ENCODE assay signal across 8 mouse cellular contexts in the genomic region with DNA sequence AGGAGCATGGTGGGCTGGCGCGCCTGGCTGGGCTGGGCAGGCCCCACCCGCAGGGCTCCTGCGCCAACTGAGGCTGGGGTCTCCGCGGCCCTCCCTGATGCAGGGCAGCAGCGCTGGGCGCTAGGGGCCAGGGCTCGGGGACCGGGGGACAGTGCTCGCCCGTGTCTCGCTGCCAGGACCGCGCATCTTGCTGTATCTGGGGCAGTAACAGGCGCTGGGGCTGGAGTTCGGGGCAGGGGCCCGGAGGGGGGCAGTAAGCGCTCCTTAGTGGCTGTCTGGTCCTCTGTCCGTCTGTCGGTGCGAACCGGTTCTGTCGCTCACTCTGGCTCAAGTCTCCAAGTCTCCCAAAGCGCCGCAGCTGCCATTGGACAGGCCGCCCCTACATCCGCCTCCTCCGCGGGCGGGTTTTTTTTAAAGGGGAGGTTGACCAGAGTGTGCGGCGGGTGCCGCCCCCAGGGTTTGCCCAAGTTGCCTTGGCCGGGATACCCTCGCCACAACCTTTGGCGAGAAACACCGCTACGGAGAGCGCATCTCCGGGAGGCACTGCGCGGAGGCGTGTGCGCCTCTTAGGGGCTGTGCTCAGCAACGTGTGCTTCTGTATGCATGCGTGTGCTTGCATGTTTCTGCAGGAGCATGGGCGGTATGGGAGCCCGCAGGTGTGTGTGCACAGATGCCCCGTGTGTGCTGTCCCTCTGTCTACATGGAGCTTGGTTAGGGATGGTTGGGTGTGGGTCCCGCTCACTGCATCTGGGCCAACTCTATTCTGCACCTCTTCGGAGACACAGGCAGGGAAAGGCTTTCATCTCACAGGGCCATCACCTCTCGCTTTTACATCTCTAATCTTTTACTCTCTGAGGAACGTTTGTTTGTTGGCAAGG. TPM values are rescaled to one million over a fixed set of nuclear protein-coding genes. Genes with fewer than 3 reads are reported as not detected.
A peak's percentile ranks its signal among the peaks of the same experiment; 100 is the strongest.
DNase-seq lines count a peak whose midpoint lies in the region; ATAC-seq and TF ChIP-seq lines count a peak whose summit lies in the region.

No protein-coding gene starts in this region.

- H3K27ac ChIP-seq in lung, embryonic 15.5 days = no peak overlapping the region
- 0 out of 2 replicates have a peak overlapping the region, but pooled peaks have one; percentile 14 for H3K27ac ChIP-seq in embryonic facial prominence, embryonic 12.5 days
- H3K27ac ChIP-seq in hindbrain, postnatal 0 days = peak overlapping the region; percentile 85
- H3K27ac ChIP-seq in olfactory bulb, adult 2 months (ENCODE audit: insufficient read depth, low read depth, low read length) = no peak overlapping the region

- H3K27me3 ChIP-seq in lung, embryonic 15.5 days = peaks cover 84% of the 10 kb centered on the region
- peaks cover 99% of the 10 kb centered on the region for H3K27me3 ChIP-seq in embryonic facial prominence, embryonic 12.5 days
- H3K27me3 ChIP-seq in hindbrain, postnatal 0 days (ENCODE audit: insufficient read depth, low read length) = peaks cover 58% of the 10 kb centered on the region

- H3K36me3 ChIP-seq in lung, embryonic 15.5 days = no peaks in the 10 kb centered on the region
- H3K36me3 ChIP-seq in embryonic facial prominence, embryonic 12.5 days = no peaks in the 10 kb centered on the region
- no peaks in the 10 kb centered on the region for H3K36me3 ChIP-seq in hindbrain, postnatal 0 days (ENCODE audit: insufficient read depth, low read length)

- no peaks in the 10 kb centered on the region for H3K9me3 ChIP-seq in lung, embryonic 15.5 days
- no peaks in the 10 kb centered on the region for H3K9me3 ChIP-seq in embryonic facial prominence, embryonic 12.5 days
- H3K9me3 ChIP-seq in hindbrain, postnatal 0 days (ENCODE audit: low read length) = no peaks in the 10 kb centered on the region

- no peak for ATAC-seq in lung, embryonic 15.5 days (ENCODE audit: borderline replicate concordance, extremely low read depth, low FRiP score, low TSS enrichment)
- ATAC-seq in embryonic facial prominence, embryonic 12.5 days (ENCODE audit: insufficient number of reproducible peaks, insufficient read depth, low FRiP score, low TSS enrichment) = no peak
- ATAC-seq in hindbrain, postnatal 0 days = no peak; the same call in 1 of the 2 replicates

- peak overlapping the region; percentile 79 for H3K4me2 ChIP-seq in lung, embryonic 15.5 days
- peak overlapping the region; percentile 57 for H3K4me2 ChIP-seq in embryonic facial prominence, embryonic 12.5 days (replicated peaks)
- H3K4me2 ChIP-seq in hindbrain, postnatal 0 days (ENCODE audit: low read depth, low read length) = peak overlapping the region; percentile 82

- peak overlapping the region; percentile 62 for H3K4me3 ChIP-seq in lung, embryonic 15.5 days
- H3K4me3 ChIP-seq in lung, adult 2 months (replicated peaks; ENCODE audit: extremely low read depth, low read depth, low read length) = no peak overlapping the region
- peak overlapping the region; percentile 35 for H3K4me3 ChIP-seq in embryonic facial prominence, embryonic 12.5 days
- H3K4me3 ChIP-seq in hindbrain, postnatal 0 days (ENCODE audit: low read length) = peak overlapping the region; percentile 46
- H3K4me3 ChIP-seq in olfactory bulb, adult 2 months (ENCODE audit: insufficient read depth, low read depth, low read length) = peak overlapping the region; percentile 43

- WGBS in lung, embryonic 15.5 days = 1% methylated on average over 54 of the region's 54 CpGs
- 5% methylated on average over 54 of the region's 54 CpGs for WGBS in lung, adult 2 months
- WGBS in embryonic facial prominence, embryonic 12.5 days = 2% methylated on average over 54 of the region's 54 CpGs
- 2% methylated on average over 54 of the region's 54 CpGs for WGBS in hindbrain, postnatal 0 days
- 4% methylated on average over 54 of the region's 54 CpGs for WGBS in olfactory bulb, adult 2 months

- TF ChIP-seq POLR2A in lung, adult 2 months (IDR thresholded peaks at IDR 0.05; ENCODE audit: borderline replicate concordance, extremely low read depth, low read depth, low read length) = no peak
- TF ChIP-seq POLR2A in olfactory bulb, adult 2 months (IDR thresholded peaks at IDR 0.05; ENCODE audit: insufficient read depth, low read depth, low read length) = no peak

- no peak for DNase-seq in lung, adult 2 months
- DNase-seq in hindbrain, postnatal 0 days (ENCODE audit: low spot score) = peak; percentile 59
- DNase-seq in thymus, postnatal 25 days = no peak
- DNase-seq in frontal cortex, postnatal 14 days (ENCODE audit: low spot score in 2 of 2) = no peak
- no peak for DNase-seq in gastrocnemius, adult 18-20 months (ENCODE audit: low spot score)

- TF ChIP-seq CTCF in lung, adult 2 months (IDR thresholded peaks at IDR 0.05; ENCODE audit: insufficient read depth, low read length) = no peak
- no peak; the same call in 1 of the 2 replicates for TF ChIP-seq CTCF in hindbrain, postnatal 0 days (IDR thresholded peaks at IDR 0.05; ENCODE audit: low read depth)
- TF ChIP-seq CTCF in olfactory bulb, adult 2 months (IDR thresholded peaks at IDR 0.05; ENCODE audit: insufficient read depth, low read depth, low read length) = no peak

- H3K9ac ChIP-seq in lung, embryonic 15.5 days = peak overlapping the region; percentile 37
- peak overlapping the region; percentile 47 for H3K9ac ChIP-seq in embryonic facial prominence, embryonic 12.5 days
- peak overlapping the region; percentile 44 for H3K9ac ChIP-seq in hindbrain, postnatal 0 days (replicated peaks; ENCODE audit: low read length)

- peaks cover 59% of the 10 kb centered on the region for H3K4me1 ChIP-seq in lung, embryonic 15.5 days
- no peaks in the 10 kb centered on the region for H3K4me1 ChIP-seq in lung, adult 2 months (ENCODE audit: control insufficient read depth, insufficient read depth, low read length)
- H3K4me1 ChIP-seq in embryonic facial prominence, embryonic 12.5 days = peaks cover 35% of the 10 kb centered on the region
- peaks cover 20% of the 10 kb centered on the region; the same call in 1 of the 2 replicates for H3K4me1 ChIP-seq in hindbrain, postnatal 0 days (ENCODE audit: insufficient read depth, low read length)
- peaks cover 59% of the 10 kb centered on the region for H3K4me1 ChIP-seq in olfactory bulb, adult 2 months (ENCODE audit: control insufficient read depth, insufficient read depth, low read length)

RNA-seq across cellular contexts. Expression of a gene that starts 4.5 kb away (rescaled TPM):
- 56.5 and 57.6 TPM in 2 replicates for polyA plus RNA-seq in lung, embryonic 15.5 days (2015; fragmentation: Nextera tagmentation; extraction: Ambion mirVana)
- polyA plus RNA-seq in lung, adult 2 months (2012; rRNA removed) = 7.0 and 13.2 TPM in 2 replicates
- 31.5 and 34.3 TPM in 2 replicates for polyA plus RNA-seq in embryonic facial prominence, embryonic 12.5 days (2016; fragmentation: Nextera tagmentation; extraction: Ambion mirVana)
- 56.6 and 63.1 TPM in 2 replicates for total RNA-seq in hindbrain, postnatal 0 days (2014; rRNA removed)
- 26.0 and 27.2 TPM in 2 replicates for polyA plus RNA-seq in hindbrain, postnatal 0 days (2015; fragmentation: Nextera tagmentation; extraction: Ambion mirVana)
- polyA plus RNA-seq in olfactory bulb, adult 2 months (2012; ENCODE audit: insufficient read depth, insufficient read length, low replicate concordance, missing spikeins) = not detected in 2 replicates
- total RNA-seq in gastrocnemius, adult 18-20 months (2021) = under 1 TPM in 1 of 2 experiments, not detected in 1; 0.07 TPM

Comparison
In these comparisons a context has a peak if more than half of its experiments do, and no peak if none do; other contexts are left out.
1. H3K27ac ChIP-seq: peak in embryonic facial prominence, embryonic 12.5 days (single experiment) and hindbrain, postnatal 0 days (single experiment); none in lung, embryonic 15.5 days (single experiment) and olfactory bulb, adult 2 months (single experiment).
2. Peak in every context shown above with its lines, with median percentiles within 50 percentile points of each other: H3K4me2 ChIP-seq and H3K9ac ChIP-seq.